Mouse (Mus musculus) hindbrain, embryonic 13.5 days (tissue): ENCODE data around the gene Akap8. TPM values are rescaled to one million over a fixed set of nuclear protein-coding genes. Genes with fewer than 3 reads are reported as not detected.

Experiments used
- polyA plus RNA-seq: library from polyadenylated mRNA; unstranded; fragments of >200 nt; fragmentation: Nextera tagmentation; extraction: Ambion mirVana; gene quantifications from 2 replicates; pipeline ENCODE4 v1.2.1, GENCODE M21; 2015

Gene Akap8
- polyA plus RNA-seq, 1 experiment from 2014 or later = 109 TPM

Other genes with a start within 250 kb of the Akap8 start
- 8.2 and 8.6 TPM in 2 replicates for gene Notch3, start 154.4 kb downstream of the Akap8 start, polyA plus RNA-seq
- gene Ephx3, start 131.7 kb downstream of the Akap8 start, polyA plus RNA-seq = 0.10 and 0.23 TPM in 2 replicates
- gene Brd4, start 36.5 kb downstream of the Akap8 start, polyA plus RNA-seq = 81.8 and 83.9 TPM in 2 replicates
- 148 and 156 TPM in 2 replicates for gene Akap8l, start 29.4 kb upstream of the Akap8 start, polyA plus RNA-seq
- gene Wiz, start 68.2 kb upstream of the Akap8 start, polyA plus RNA-seq = 35.3 and 35.9 TPM in 2 replicates
- 0.62 and 0.83 TPM in 2 replicates for gene Rasal3, start 82.3 kb upstream of the Akap8 start, polyA plus RNA-seq
- 0.12 TPM in 1 of 2 replicates, not detected in the other for gene Pglyrp2, start 102.9 kb upstream of the Akap8 start, polyA plus RNA-seq
- gene Cyp4f39, start 131.5 kb upstream of the Akap8 start, polyA plus RNA-seq = 1.3 and 1.4 TPM in 2 replicates
- 12.8 and 13.1 TPM in 2 replicates for gene Cyp4f17, start 184.8 kb upstream of the Akap8 start, polyA plus RNA-seq
- 19.9 and 23.4 TPM in 2 replicates for gene Cyp4f16, start 215.3 kb upstream of the Akap8 start, polyA plus RNA-seq